Mouse (Mus musculus) c-Kit-positive CD71-negative TER-119-negative erythroid progenitor cells, embryonic 14.5 days (primary cell): ENCODE measurements around the gene Lypla2.

ENCODE experiments used
- DNase-seq: peaks from one replicate; pipeline ENCODE4 v3.0.0-alpha.2; 2013; ENCODE audit warnings: low read depth

Lypla2 gene

DNA sequence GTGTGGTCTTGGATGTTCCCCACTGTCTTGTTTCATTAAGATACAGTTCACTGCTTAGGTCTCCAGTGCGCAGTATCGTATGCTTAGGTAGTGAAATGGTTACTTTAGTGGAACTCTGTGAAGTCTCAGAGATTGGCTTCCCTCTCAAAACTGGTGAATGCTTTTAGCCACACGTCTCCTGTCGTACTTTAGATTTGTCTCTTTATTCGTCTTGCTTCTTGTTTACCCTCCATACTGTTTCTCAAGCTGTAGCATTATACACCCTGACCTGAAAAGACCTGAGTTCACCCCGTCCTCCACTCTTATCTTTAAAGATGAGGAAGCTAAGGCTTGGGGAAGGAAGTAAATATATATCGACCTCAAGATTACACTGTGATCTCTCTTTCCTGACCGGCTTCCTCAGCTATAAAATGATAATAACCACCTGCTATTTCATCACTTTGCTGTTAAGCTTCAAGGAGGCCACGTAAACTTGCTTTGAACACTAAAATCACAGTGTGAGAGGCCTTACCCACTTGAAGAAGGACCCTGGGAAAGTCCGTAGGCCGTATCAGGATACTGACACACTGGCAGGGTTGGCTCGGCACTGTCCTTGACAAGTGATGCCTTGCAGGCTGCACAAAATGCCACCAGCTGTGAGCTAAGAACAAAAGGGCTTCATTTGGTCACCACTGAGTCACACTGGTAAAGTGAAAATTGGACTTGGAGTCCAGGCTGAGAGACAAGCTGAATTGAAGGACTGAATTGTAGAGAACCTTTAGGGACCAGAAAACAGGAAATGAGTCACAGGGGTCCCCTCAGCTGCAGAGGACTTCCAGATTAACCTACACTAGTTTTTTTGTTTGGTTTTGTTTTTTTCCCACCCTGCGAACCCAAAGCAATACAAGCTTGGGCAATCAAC is 735 bp upstream of the Lypla2 start:
- DNase-seq, result no peak

DNA sequence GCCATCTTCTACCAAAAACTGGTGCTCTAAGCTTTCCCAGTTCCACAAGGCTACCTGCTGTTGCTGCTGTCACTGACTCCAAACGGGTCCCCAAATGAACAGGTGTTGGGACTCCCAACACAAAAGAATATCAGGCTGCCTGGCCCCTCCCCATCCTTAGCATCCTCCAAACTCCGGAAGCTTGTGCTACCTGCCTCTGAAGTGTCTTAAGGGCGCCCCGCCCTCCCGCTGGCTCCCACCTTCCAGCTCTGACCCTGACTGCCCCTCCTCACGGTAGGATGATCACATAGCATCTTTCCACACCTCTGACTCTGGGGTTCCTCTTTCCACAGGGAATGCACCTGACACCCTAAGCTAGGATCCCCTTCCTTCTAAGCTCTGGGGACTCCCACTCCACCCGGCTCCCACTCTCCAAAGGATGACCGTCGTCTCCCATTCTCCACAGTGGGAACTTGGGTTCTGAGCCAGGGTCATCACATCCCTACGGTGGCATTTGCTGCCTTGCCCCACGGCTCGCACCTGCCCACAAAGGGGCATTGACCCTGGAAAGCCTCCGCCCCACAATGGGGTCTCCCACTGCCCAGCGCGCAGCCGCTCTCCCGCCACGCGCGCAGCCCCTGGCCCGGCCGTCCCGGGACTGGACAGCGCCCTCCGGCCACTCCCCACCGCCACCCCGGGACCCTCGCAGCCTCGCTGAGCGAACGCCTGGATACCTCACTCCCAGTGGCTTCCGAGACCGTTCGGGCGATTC is 446 bp downstream of the Lypla2 start:
- no peak for DNase-seq

DNA sequence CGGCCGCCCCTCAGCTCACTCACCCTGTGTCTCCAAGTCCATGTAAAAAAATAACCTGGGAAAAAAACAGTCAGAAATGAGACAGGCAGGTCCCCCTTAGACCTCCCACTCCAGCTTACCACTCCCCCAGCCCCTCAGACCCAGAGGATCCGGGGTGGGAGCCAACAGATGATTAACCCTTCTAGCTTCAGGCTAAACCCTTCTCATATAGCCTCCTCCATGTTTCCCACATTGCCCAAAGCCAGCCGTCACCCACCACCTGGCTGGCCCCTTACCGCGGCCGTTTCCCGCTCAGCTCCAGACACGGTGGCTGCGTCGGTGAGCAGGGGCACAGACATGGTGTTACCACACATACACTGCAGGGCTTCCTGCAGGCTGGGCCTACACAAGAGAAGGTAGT is 1.8 kb downstream of the Lypla2 start:
- DNase-seq, result no peak

DNA sequence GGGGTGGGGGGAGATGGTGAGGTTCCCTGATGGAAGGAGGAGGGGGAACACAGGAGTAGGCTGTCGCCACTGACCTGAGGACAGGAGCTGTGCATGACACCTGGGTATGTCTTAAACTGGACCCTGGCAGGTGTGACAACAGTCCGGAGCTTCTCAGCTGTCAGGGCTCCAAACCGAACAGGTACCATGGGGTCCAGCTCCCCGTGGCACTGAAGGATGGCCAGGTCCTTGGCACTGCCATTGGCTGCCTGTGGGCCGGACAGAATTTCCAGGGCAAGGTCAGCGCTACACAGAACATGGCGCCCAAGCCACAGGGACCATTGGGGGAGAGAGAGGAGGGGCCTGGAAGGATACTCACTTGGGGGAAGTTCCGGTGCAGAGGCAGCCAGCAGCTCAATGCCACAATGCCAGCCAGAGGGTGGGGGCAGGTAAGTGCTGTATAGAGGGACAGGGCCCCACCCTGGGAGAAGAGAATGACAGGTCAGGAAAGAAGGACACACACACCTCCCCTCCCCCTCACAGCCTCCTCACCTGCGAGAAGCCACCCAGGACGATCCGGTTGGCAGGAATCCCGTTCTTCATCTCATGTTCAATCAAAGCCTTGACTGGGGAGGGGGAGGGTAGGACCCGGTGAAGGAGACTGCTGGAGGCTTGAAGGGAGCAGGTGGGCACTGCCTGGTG is 3.2 kb downstream of the Lypla2 start:
- no peak for DNase-seq

DNA sequence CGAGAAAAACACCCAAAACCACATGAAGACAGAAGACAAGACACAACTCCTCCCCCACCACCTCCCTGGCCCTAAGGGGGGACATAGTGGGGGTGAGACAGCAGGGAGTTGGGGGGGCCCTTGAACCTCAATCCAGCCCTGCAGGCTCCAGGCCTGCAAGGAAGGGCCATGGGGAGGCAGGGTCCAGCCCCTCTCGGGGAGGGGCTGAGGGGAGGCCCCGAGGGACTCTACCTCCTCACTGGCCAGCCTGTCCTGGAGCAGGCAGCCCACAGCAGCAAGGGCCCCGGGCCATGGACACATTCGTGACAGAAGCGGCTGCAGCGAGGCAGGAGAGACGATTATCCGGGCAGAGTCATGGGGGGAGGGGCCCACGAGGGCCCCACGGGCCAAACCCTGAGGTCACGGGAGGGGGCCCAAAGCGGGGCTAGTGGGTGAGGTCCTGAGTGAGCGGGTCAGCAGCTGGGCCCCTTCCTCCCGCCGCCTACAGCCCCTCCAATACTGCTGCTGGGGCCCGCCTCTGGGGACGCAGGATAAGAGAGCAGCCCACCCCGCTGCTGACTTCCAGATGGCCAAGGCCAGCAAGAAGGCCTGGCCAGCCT is 4.1 kb downstream of the Lypla2 start:
- DNase-seq, result no peak

DNA sequence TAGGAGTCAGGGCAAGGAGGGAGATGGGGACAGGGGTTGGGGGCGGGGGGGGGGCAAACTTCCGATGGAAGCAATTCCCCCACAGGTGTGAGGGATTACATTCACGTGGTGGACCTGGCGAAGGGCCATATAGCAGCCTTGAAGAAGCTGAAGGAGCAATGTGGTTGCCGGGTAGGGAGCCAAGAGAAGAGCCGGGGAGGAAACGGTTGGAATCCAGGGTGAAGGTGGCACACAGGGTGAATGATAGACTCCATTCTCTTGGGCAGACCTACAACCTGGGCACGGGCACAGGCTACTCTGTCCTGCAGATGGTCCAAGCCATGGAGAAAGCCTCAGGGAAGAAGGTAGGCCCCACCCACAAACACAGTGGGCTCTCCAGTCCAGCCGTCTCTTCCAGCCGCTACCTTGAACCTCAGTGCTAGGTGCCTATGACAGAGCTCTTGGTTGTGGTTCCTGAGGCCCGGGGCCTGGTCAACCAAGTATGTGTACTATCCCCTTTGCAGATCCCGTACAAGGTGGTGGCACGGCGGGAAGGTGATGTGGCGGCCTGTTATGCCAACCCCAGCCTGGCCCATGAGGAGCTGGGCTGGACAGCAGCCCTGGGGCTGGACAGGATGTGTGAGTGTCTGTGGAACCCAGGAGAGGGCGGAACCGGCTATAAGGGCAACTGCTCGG is 5.2 kb downstream of the Lypla2 start:
- DNase-seq, result no peak

DNA sequence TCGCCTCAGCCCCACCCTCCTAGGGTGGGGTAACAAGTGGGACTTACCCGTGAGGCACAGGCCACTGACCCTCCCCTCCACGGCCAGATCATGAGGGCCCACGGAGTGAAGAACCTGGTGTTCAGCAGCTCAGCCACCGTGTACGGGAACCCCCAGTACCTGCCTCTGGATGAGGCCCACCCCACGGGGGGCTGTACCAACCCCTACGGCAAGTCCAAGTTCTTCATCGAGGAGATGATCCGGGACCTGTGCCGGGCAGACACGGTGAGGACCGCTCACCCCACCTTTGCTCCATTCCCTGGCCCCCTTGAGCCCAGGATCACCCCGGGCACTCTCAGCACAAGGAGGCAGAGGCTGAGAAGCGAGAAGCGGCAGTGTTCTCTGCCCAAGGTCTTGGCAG is 6.1 kb downstream of the Lypla2 start:
- DNase-seq, result no peak

DNA sequence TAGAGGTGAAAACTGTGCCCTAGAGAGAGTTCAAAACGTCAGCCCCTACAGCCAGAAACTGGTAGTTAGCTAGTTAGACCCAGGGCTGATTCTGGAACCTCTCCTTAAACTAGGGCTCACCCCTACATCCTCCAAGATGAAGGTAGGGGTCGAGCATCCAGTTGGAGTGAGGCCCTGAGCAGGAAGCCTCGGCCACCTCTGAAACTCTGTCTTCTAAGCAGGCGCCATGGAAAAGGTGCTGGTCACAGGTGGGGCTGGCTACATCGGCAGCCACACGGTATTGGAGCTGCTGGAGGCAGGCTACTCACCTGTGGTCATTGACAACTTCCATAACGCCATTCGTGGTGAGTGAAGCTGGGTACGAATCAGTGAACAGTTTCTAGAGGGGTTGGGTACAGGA is 7.3 kb downstream of the Lypla2 start:
- DNase-seq, result no peak

DNA sequence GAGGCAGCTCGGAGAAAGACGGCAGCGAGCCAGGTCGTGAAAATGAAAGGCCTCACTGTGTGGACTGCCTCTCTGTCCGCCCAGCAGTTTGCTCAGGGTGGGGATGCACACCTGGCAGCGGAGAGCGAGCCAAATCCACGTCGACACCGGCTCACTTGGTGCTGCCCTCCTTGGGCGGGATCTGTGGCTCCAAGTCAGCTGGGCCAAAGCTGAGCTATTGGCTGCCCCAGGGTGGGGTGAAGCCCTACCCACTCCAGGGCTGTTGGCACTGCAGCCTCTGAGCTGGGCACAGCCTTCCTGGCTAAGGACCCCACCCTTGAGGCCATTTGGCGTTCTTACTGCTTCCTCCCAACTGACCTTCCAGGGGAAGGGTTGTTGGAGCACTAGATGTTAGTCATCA is 8.0 kb downstream of the Lypla2 start:
- DNase-seq, result no peak

DNA sequence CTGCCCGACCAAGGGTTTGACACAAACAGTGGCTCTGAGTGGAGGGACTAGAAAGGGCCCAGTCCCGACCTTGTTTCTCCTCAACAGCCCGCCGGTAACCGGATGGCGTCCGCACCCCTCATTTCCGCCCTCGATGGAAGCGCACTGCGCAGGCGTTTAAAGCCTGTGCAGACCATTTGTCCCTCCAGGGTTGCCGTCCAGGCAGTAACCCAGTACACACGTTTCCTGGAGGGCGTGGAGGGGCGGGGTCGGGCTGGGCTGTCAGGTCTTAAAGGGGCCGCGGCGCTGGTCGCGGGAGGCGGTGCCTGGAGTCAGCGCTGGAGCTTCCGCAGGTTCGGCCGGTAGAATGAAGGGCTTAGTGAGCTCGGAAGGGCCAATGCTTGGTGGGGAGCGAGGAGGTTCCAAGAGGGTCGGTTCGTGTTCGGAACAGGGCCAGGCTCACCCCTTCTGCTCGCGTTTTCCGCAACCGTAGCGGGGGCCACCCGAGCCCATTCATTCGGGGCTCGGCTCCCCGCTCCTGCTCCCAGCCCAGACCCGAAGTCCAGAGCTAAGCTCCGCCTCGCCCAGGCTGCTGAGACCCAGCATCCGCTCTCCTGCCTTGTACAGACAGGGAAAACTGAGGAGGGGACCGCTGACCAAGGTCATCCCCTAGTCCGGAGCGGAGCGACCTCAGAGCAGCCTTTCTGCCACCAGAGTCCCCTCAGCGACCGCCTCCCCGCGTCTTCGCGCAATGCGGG is 8.8 kb downstream of the Lypla2 start, which contains the start of gene Gale:
TSS of gene Gale (plus strand) at position 271 of the 737 bp plus-strand sequence.
- DNase-seq, result peak; percentile 97

DNA sequence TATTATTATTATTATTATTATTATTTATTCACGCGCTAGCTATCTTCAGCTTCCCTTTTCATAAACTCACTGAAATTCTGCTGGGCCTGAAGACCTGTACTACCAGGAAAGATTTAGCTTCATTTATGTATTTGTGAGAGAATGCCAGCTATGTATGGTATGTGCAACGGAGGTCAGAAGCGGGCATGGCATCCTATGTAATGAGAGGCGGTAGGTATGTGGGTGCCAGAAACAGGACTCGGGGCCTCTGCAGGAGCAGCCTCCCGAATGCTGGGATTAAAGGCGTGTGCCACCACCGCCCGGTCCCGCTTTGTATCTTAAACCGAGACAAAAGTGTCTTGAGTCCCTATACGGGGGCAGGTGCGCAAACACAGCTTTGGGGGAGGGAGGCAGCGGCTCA is 9.5 kb downstream of the Lypla2 start:
- DNase-seq, result no peak

DNA sequence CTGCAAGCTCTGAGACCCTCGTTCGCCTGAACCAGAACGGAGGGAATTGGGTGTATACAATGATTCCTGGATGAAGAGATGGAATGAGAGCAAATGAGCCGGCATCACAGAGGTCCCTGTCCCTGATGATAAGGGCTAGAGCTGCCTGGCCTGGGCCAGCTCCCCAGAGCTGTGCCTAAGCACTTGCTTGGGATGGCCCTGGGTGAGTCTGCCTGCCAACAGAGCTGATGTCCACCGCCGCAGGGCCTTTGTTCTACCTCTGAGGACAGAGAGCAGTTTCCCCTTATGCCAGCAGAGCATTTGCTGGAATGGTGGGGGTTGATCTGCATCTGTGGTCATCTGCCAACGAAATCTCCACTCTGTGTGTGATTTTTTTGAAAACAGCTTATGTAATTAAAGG is 10.2 kb downstream of the Lypla2 start:
- DNase-seq, result no peak

DNA sequence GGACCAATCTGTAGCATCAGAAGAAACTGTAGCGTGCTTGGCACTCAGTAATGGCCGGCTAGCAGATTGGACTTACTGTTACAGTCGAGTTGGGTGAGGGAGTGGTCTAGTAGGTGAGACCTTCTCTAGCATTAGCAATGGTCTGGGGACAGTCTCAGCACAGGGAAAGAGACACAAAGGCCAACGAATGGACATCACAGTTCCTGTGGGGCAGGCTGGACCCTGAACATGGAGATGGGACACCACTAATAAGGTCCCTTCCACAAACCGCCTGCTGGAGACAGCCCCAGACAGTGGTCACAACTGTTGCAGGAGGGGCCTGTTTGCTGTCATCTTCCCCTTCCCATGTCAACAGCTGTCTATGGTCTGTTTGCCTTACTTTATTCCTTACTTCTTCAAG is 10.7 kb downstream of the Lypla2 start:
- DNase-seq, result no peak

DNA sequence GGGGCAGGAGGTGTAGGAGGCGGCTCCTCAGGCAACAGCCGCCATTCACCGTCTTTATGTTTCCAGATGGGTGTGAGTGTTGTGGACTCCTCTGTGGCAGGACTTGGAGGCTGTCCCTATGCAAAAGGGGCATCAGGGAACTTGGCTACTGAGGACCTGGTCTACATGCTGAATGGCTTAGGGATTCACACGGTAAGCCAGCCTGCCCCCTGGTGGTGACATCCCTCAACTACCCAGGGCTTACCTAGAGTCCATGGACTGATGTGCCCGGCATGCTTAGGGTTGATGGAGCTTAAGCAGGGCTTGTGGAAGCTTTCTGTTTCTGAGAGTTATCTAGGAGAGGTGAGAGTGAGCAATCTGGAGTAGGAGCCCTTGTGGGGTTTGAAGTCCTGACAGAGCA is 11.7 kb downstream of the Lypla2 start:
- DNase-seq, result peak; percentile 88

DNA sequence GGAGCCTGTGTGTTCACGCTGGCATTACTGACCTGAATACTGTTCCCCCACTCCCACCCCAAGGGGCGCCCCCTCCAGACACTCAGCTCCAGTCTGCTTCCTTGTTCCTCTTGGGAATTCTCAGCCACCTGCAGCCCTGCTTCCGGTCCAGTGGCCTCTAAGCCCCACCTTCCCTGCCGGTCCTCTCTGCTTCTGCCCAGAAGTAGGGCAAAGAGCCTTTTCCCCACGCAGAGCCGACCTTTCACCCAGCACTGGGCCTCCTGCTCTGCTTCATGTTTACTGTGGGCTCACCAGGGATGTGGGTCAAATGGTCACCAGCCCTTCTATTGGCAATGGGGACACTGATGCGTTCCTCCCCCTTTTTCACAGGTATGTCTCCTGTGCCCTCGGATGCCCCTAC is 14.1 kb downstream of the Lypla2 start:
- no peak for DNase-seq

DNA sequence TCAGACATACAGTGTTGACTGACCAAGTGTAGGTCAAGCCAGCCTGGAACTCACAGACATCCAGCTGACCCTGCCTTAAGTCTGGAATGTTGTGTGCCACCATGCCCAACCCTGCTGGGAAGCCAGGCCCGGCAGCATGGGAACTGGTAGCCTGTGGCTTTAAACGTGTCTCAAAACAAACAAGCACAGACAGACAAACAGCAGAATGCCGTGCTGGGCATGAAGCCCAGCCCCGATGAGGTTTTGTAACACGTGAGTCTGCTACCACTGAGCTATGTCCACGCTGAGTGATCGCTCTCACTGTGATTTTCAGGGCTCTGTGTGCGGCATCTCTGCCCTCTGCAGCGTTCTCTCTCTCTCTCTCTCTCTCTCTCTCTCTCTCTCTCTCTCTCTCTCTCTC is 16.5 kb downstream of the Lypla2 start:
- DNase-seq, result no peak

DNA sequence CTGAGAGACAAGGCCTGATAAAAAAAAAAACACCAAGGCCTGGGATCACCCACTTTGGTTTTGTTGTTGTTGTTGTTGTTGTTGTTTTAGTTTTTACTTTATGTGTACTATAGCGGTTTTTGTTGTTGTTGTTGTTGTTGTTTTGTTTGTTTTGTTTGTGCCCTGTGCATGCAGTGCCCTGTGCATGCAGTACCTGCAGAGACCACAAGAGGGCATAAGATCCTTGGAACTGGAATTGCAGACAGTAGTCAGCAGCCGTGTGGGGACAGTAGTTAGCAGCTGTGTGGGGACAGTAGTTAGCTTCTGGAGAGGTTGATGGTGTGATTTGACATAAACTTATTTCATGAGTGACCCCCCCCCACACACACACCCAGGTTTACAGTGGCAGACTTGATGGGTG is 18.2 kb downstream of the Lypla2 start:
- DNase-seq, result no peak

DNA sequence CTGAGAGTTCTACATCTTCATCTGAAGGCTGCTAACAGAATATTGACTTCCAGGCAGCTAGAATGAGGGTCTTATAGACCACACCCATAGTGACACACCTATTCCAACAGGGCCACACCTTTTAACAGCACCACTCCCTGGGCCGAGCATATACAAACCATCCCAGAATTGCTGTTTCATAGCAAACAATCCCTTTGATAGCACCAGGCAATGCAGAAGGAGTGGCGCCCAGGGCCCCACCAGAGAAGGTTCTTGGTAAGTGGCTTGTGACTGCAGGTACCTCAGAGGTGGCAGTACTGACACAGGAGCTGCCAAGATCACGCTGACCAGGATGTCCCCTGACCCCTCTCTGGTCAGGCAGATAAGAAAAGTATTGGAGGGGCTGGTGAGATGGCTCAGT is 19.2 kb downstream of the Lypla2 start:
- DNase-seq, result no peak

DNA sequence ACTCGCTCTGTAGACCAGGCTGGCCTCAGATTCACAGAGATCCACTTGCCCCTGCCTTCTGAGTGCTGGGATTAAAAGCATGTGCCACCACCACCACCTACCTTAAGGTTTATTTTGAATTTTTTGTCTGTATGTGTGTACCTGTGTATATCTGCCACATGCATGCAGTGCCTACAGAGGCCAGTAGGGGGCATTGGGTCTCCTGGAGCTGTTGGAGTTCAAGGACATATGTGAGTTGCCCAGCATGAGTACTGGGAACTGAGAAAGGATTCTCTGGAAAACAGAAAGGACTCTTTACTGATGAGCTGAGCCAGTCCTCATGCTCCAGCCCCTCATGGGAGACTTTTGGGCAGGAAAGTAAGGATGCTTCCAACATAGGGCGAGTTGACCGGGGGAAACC is 20.9 kb downstream of the Lypla2 start:
- no peak for DNase-seq

DNA sequence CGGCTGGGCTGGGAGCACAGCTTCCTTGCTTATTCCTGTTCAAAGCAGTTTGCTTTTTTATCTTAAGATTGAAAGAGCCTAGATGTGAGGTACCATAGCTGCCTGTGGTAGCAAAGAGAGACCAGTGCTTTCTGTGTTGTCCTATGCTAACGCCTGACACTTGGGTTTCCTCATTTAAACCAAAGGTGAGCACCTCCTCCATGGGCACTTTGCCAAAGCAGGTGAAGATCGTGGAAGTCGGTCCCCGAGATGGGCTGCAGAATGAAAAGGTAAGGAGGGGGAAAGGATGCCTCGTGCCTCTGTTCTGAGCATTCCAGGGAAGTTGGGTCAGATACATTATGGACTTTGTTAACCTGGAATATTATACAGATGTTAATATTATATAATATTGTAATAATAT is 22.1 kb downstream of the Lypla2 start:
- no peak for DNase-seq

DNA sequence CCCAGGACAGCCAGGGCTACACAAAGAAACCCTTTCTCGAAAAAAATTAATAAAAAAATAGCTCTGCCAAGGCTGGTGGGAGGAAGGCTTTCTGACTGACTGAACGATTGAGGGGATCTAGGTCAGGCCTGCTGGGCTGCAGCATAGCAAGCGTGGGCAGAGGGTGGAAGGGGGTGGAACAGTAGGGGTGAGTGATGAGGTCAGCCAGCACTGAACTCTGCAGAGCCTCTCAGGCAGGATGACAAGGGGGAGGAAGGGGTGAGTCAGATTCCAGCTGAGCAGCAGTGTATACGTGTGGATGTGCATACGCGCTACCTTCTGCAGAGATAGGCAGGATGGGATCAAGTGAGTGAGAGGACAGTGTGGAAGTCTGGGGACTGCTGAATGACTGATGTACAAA is 22.5 kb downstream of the Lypla2 start:
- DNase-seq, result no peak
